Mouse (Mus musculus): Measurements from ENCODE around the gene Ttc27.

- no peak for TF ChIP-seq CTCF (IDR thresholded peaks at IDR 0.05; ENCODE audit: low read depth)
- TF ChIP-seq EP300 (optimal IDR thresholded peaks at IDR 0.05) = no peak
Observed at GRCm38 (mm10) chr17:74830851-74831250, 113.3 kb downstream of the Ttc27 start.
